In genomic region chr12:78919079-78919712, GRCm38 (mm10) we compare ENCODE assay signal across 8 mouse cellular contexts. TPM values are rescaled to one million over a fixed set of nuclear protein-coding genes. Genes with fewer than 3 reads are reported as not detected.
DNase-seq lines count a peak whose midpoint lies in the region; ATAC-seq and TF ChIP-seq lines count a peak whose summit lies in the region.

No protein-coding gene starts in this region.

- H3K27me3 ChIP-seq in cerebellum, adult 2 months (ENCODE audit: control insufficient read depth, insufficient read depth, low read length) = no peaks in the 10 kb centered on the region
- H3K27me3 ChIP-seq in forebrain, postnatal 0 days (ENCODE audit: insufficient read depth, low read length) = no peaks in the 10 kb centered on the region
- peaks cover 3% of the 10 kb centered on the region; the same call in 1 of the 2 replicates for H3K27me3 ChIP-seq in hindbrain, embryonic 12.5 days
- H3K27me3 ChIP-seq in lung, embryonic 16.5 days (ENCODE audit: control insufficient read depth, insufficient read depth, low read depth, low read length) = no peaks in the 10 kb centered on the region; the same call in 1 of the 2 replicates

- peak; percentile 90 for ATAC-seq in forebrain, postnatal 0 days
- ATAC-seq in hindbrain, embryonic 12.5 days (ENCODE audit: low FRiP score) = peak; percentile 73; the same call in 1 of the 2 replicates
- ATAC-seq in lung, embryonic 16.5 days (ENCODE audit: low read depth) = peak; percentile 79

- no peaks in the 10 kb centered on the region for H3K36me3 ChIP-seq in forebrain, postnatal 0 days (ENCODE audit: insufficient read depth)
- no peaks in the 10 kb centered on the region for H3K36me3 ChIP-seq in hindbrain, embryonic 12.5 days
- no peaks in the 10 kb centered on the region for H3K36me3 ChIP-seq in lung, embryonic 16.5 days (ENCODE audit: control insufficient read depth, insufficient read depth, low read length)

- peak; percentile 89 for TF ChIP-seq CTCF in cerebellum, adult 2 months (IDR thresholded peaks at IDR 0.05; ENCODE audit: borderline replicate concordance, insufficient read depth, low read depth, low read length)
- TF ChIP-seq CTCF in forebrain, postnatal 0 days (IDR thresholded peaks at IDR 0.05; ENCODE audit: low read depth) = peak; percentile 92

- 30% methylated on average over 16 of the region's 16 CpGs for WGBS in cerebellum, adult 2 months
- 29% methylated on average over 16 of the region's 16 CpGs for WGBS in forebrain, postnatal 0 days
- WGBS in hindbrain, embryonic 12.5 days = 38% methylated on average over 16 of the region's 16 CpGs
- 19% methylated on average over 16 of the region's 16 CpGs for WGBS in lung, embryonic 16.5 days

- no peaks in the 10 kb centered on the region for H3K9me3 ChIP-seq in forebrain, postnatal 0 days (ENCODE audit: low read length)
- no peaks in the 10 kb centered on the region for H3K9me3 ChIP-seq in hindbrain, embryonic 12.5 days (replicated peaks)
- H3K9me3 ChIP-seq in lung, embryonic 16.5 days (ENCODE audit: control insufficient read depth, low read length) = no peaks in the 10 kb centered on the region

- no peak overlapping the region for H3K9ac ChIP-seq in forebrain, postnatal 0 days
- H3K9ac ChIP-seq in hindbrain, embryonic 12.5 days = no peak overlapping the region
- no peak overlapping the region for H3K9ac ChIP-seq in lung, embryonic 16.5 days (ENCODE audit: low read length)

- peak overlapping the region; percentile 44 for H3K4me2 ChIP-seq in forebrain, postnatal 0 days (ENCODE audit: low read depth)
- no peak overlapping the region for H3K4me2 ChIP-seq in hindbrain, embryonic 12.5 days (replicated peaks)
- peak overlapping the region; percentile 44 for H3K4me2 ChIP-seq in lung, embryonic 16.5 days (ENCODE audit: low read depth, low read length)

- DNase-seq in Muller cell, postnatal 12 days (ENCODE audit: inconsistent ontology term) = peak; percentile 86
- peak; percentile 76 to 86 for DNase-seq in cerebellum, adult 2 months
- peak; percentile 82 for DNase-seq in forebrain, postnatal 0 days
- DNase-seq in layer of hippocampus, postnatal 10 days (ENCODE audit: low spot score in 2 of 2) = peak; percentile 52 to 64
- DNase-seq in ovary, postnatal 36 days (ENCODE audit: low spot score) = peak; percentile 44
- DNase-seq in thymus, postnatal 25 days = peak; percentile 66

- peak overlapping the region; percentile 13 for H3K4me3 ChIP-seq in cerebellum, adult 2 months (replicated peaks; ENCODE audit: insufficient read depth, low read depth, low read length)
- H3K4me3 ChIP-seq in forebrain, postnatal 0 days (ENCODE audit: low read depth, low read length) = no peak overlapping the region
- no peak overlapping the region for H3K4me3 ChIP-seq in hindbrain, embryonic 12.5 days
- H3K4me3 ChIP-seq in lung, embryonic 16.5 days (ENCODE audit: low read length) = no peak overlapping the region

- H3K4me1 ChIP-seq in cerebellum, adult 2 months (ENCODE audit: control insufficient read depth, insufficient read depth, low read length) = peaks cover 2% of the 10 kb centered on the region; the same call in 1 of the 2 replicates
- no peaks in the 10 kb centered on the region for H3K4me1 ChIP-seq in forebrain, postnatal 0 days (ENCODE audit: insufficient read depth)
- 0 out of 2 replicates have a peak, but pooled peaks cover 4% of the 10 kb centered on the region for H3K4me1 ChIP-seq in hindbrain, embryonic 12.5 days
- H3K4me1 ChIP-seq in lung, embryonic 16.5 days (replicated peaks; ENCODE audit: control insufficient read depth, insufficient read depth, low read length) = peaks cover 5% of the 10 kb centered on the region

- H3K27ac ChIP-seq in cerebellum, adult 2 months (ENCODE audit: insufficient read depth, low read length) = no peak overlapping the region
- no peak overlapping the region for H3K27ac ChIP-seq in forebrain, postnatal 0 days (ENCODE audit: low read depth, low read length)
- H3K27ac ChIP-seq in hindbrain, embryonic 12.5 days = no peak overlapping the region
- no peak overlapping the region for H3K27ac ChIP-seq in lung, embryonic 16.5 days (ENCODE audit: low read length)

- no peak for TF ChIP-seq POLR2A in cerebellum, adult 2 months (IDR thresholded peaks at IDR 0.05; ENCODE audit: borderline replicate concordance, insufficient read depth, low read length)

RNA-seq across cellular contexts. Expression of gene Plek2, which starts 12.4 kb away (rescaled TPM):
- 0.80 and 0.92 TPM in 2 replicates for polyA plus RNA-seq in cerebellum, adult 2 months (2012; rRNA removed)
- total RNA-seq in forebrain, postnatal 0 days (2014; rRNA removed) = 1.1 and 1.2 TPM in 2 replicates
- polyA plus RNA-seq in forebrain, postnatal 0 days (2015; fragmentation: Nextera tagmentation; extraction: Ambion mirVana) = 1.1 and 2.7 TPM in 2 replicates
- 2.5 and 2.6 TPM in 2 replicates for polyA plus RNA-seq in hindbrain, embryonic 12.5 days (2016; fragmentation: Nextera tagmentation; extraction: Ambion mirVana)
- total RNA-seq in layer of hippocampus, postnatal 10 days (2021) = under 1 TPM; 0.30 to 0.56 TPM
- polyA plus RNA-seq in lung, embryonic 16.5 days (2015; fragmentation: Nextera tagmentation; extraction: Ambion mirVana) = 7.1 and 7.9 TPM in 2 replicates

RNA-seq across cellular contexts. Expression of gene Eif2s1, which starts 57.6 kb away (rescaled TPM):
- polyA plus RNA-seq in cerebellum, adult 2 months (2012; rRNA removed) = 29.1 and 33.2 TPM in 2 replicates
- total RNA-seq in forebrain, postnatal 0 days (2014; rRNA removed) = 56.6 and 84.5 TPM in 2 replicates
- 98.4 and 111 TPM in 2 replicates for polyA plus RNA-seq in forebrain, postnatal 0 days (2015; fragmentation: Nextera tagmentation; extraction: Ambion mirVana)
- polyA plus RNA-seq in hindbrain, embryonic 12.5 days (2016; fragmentation: Nextera tagmentation; extraction: Ambion mirVana) = 161 TPM in 2 replicates
- 10 to 100 TPM; 49.4 to 60.6 TPM for total RNA-seq in layer of hippocampus, postnatal 10 days (2021)
- 192 and 198 TPM in 2 replicates for polyA plus RNA-seq in lung, embryonic 16.5 days (2015; fragmentation: Nextera tagmentation; extraction: Ambion mirVana)

RNA-seq across cellular contexts. Expression of gene Atp6v1d, which starts 57.8 kb away (rescaled TPM):
- polyA plus RNA-seq in cerebellum, adult 2 months (2012; rRNA removed) = 144 and 162 TPM in 2 replicates
- 83.8 and 91.3 TPM in 2 replicates for total RNA-seq in forebrain, postnatal 0 days (2014; rRNA removed)
- polyA plus RNA-seq in forebrain, postnatal 0 days (2015; fragmentation: Nextera tagmentation; extraction: Ambion mirVana) = 162 and 194 TPM in 2 replicates
- polyA plus RNA-seq in hindbrain, embryonic 12.5 days (2016; fragmentation: Nextera tagmentation; extraction: Ambion mirVana) = 95.4 and 98.4 TPM in 2 replicates
- 100 to 1,000 TPM; 181 to 190 TPM for total RNA-seq in layer of hippocampus, postnatal 10 days (2021)
- polyA plus RNA-seq in lung, embryonic 16.5 days (2015; fragmentation: Nextera tagmentation; extraction: Ambion mirVana) = 56.6 and 59.9 TPM in 2 replicates
